Mouse (Mus musculus) myocyte (in vitro differentiated cells): ENCODE measurements around the gene Tcirg1. TPM values are rescaled to one million over a fixed set of nuclear protein-coding genes. Genes with fewer than 3 reads are reported as not detected.

Experiments used
- H3K27me3 ChIP-seq: one replicate; pipeline ENCODE4 v1.6.1; 2011; ENCODE audit not compliant: control insufficient read depth, insufficient read depth, insufficient read length
- H3K36me3 ChIP-seq: one replicate; pipeline ENCODE4 v1.6.1; 2011; ENCODE audit not compliant: control insufficient read depth, insufficient read depth
- H3K4me2 ChIP-seq: one replicate; pipeline ENCODE4 v1.6.1; 2011; ENCODE audit warnings: low read depth, control low read depth
- H3K4me3 ChIP-seq: one replicate; pipeline ENCODE4 v1.5.1; 2011; ENCODE audit warnings: mild to moderate bottlenecking, control low read depth, moderate library complexity
- H3K79me2 ChIP-seq: one replicate; pipeline ENCODE4 v1.6.1; 2011; ENCODE audit not compliant: control insufficient read depth, insufficient read depth
- H3ac ChIP-seq: one replicate; pipeline ENCODE4 v1.6.1; 2011; ENCODE audit not compliant: control insufficient read depth, insufficient read length
- CEBPB ChIP-seq: IDR thresholded peaks from 2 replicates; pipeline ENCODE4 v1.6.1; 2011; ENCODE audit warnings: mild to moderate bottlenecking, moderate library complexity; ENCODE audit not compliant: poor library complexity, insufficient read depth, severe bottlenecking
- E2F4 ChIP-seq: IDR thresholded peaks from one replicate; pipeline ENCODE4 v1.6.1; 2011; ENCODE audit warnings: mild to moderate bottlenecking, control low read depth, moderate library complexity; ENCODE audit not compliant: insufficient read depth
- MAX ChIP-seq: IDR thresholded peaks from one replicate; pipeline ENCODE4 v1.6.1; 2011; ENCODE audit warnings: low read depth, mild to moderate bottlenecking, control low read depth
- MYOD1 ChIP-seq, 3 experiments: IDR thresholded peaks; one replicate each; pipeline ENCODE4 v1.6.1; 2011; ENCODE audit warnings: control low read depth in 2 of 3, low read depth in 2 of 3, mild to moderate bottlenecking in 2 of 3, moderate library complexity in 1 of 3; ENCODE audit not compliant: insufficient read length in 2 of 3, control insufficient read depth in 1 of 3
- MYOG ChIP-seq, 3 experiments: IDR thresholded peaks; one replicate each; pipeline ENCODE4 v1.6.1; 2011; ENCODE audit warnings: control low read depth in 2 of 3, low read depth in 2 of 3, mild to moderate bottlenecking in 2 of 3; ENCODE audit not compliant: insufficient read length in 2 of 3, control insufficient read depth in 1 of 3, insufficient read depth in 1 of 3
- POLR2A ChIP-seq: IDR thresholded peaks from one replicate; pipeline ENCODE4 v1.6.1; 2011; ENCODE audit warnings: low read depth, mild to moderate bottlenecking, control low read depth, moderate library complexity; ENCODE audit not compliant: insufficient read length
- POLR2AphosphoS2 ChIP-seq: IDR thresholded peaks from one replicate; pipeline ENCODE4 v1.6.1; 2011; ENCODE audit warnings: low read depth, control low read depth; ENCODE audit not compliant: insufficient read length
- REST ChIP-seq: IDR thresholded peaks from one replicate; pipeline ENCODE4 v1.6.1; 2011; ENCODE audit warnings: mild to moderate bottlenecking, control low read depth, moderate library complexity; ENCODE audit not compliant: insufficient read depth, insufficient read length
- SRF ChIP-seq: IDR thresholded peaks from one replicate; pipeline ENCODE4 v1.6.1; 2011; ENCODE audit warnings: low read depth; ENCODE audit not compliant: control insufficient read depth, insufficient read length
- TCF12 ChIP-seq: IDR thresholded peaks from one replicate; pipeline ENCODE4 v1.6.1; 2011; ENCODE audit warnings: mild to moderate bottlenecking, control low read depth; ENCODE audit not compliant: poor library complexity, insufficient read depth, severe bottlenecking
- TCF3 ChIP-seq: IDR thresholded peaks from one replicate; pipeline ENCODE4 v1.6.1; 2011; ENCODE audit warnings: low read depth, control low read depth; ENCODE audit not compliant: insufficient read length
- USF1 ChIP-seq: IDR thresholded peaks from one replicate; pipeline ENCODE4 v1.6.1; 2011; ENCODE audit warnings: low read depth, mild to moderate bottlenecking, control low read depth, moderate library complexity
- polyA plus RNA-seq: library from polyadenylated mRNA; unstranded; fragments of >200 nt; fragmentation: generic; extraction: Trizol; gene quantifications from one replicate; pipeline ENCODE4 v1.2.1, GENCODE M21; 2012; ENCODE audit warnings: missing spikeins

Gene Tcirg1
- polyA plus RNA-seq, 1 experiment, result 50.9 TPM

DNA sequence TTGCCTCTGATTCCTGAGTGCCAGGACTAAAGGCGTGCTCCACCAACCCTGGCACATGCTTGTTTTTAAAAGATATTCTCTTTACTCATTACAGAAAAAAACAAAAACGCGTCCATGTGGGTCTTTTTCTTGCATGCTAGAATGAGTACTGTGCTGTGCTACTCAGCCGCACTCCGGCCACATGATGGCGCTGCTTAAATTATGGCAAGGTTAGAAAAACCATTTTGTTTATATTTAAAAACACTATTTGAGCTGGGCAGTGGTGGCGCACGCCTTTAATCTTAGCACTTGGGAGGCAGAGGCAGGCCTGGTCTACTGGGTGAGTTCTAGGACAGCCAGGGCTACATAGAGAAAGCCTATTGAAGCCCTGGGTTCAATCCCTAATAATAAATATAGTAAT is 16.8 kb downstream of the Tcirg1 start:
- Histone ChIP-seq H3K4me3 (no peak overlapping the region), H3K27me3 (no peaks in the 10 kb centered on the region), H3K36me3 (peaks cover 98% of the 10 kb centered on the region), H3ac (no peak overlapping the region), H3K79me2 (no peaks in the 10 kb centered on the region), H3K4me2 (no peak overlapping the region)
- TF ChIP-seq SRF (peak; percentile 77), POLR2AphosphoS2 (no peak), USF1 (no peak), MYOG (IDR thresholded peaks at IDR 0.05; ENCODE audit: control insufficient read depth in 1 of 3, insufficient read depth in 1 of 3, insufficient read length in 2 of 3, low read depth in 2 of 3) (no peak)

DNA sequence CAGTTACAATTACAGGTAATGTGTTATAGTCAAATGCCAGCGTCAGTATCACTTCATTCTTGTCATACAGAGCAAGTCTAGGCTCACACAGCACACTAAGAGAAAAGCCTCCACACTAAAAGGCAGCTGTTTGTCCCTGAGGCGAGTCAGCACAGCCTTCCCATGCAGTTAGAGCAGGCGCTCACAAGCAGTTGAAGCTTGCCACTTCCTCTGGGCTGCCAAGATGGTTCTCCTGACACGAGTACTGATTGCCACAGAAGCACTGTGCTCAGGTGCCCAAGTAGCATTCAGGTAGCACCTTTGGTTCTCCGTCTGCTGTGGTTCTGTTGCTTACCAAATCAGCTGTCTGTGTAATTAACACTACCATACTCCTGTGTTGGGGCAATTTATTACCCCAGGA is 17.8 kb downstream of the Tcirg1 start:
- H3K4me2 ChIP-seq, result no peak overlapping the region
- H3ac ChIP-seq, result no peak overlapping the region
- H3K27me3 ChIP-seq, result no peaks in the 10 kb centered on the region
- TF ChIP-seq REST (no peak), POLR2AphosphoS2 (peak; percentile 18)
- no peaks in the 10 kb centered on the region for H3K79me2 ChIP-seq
- no peak overlapping the region for H3K4me3 ChIP-seq
- peaks cover 98% of the 10 kb centered on the region for H3K36me3 ChIP-seq

GRCm38 (mm10) chr19:3884325-3884990 is 22.5 kb downstream of the Tcirg1 start:
- H3K4me3 ChIP-seq, result no peak overlapping the region
- TF ChIP-seq POLR2AphosphoS2 (no peak), E2F4 (no peak), MAX (no peak), TCF12 (no peak), SRF (no peak), USF1 (no peak), POLR2A (no peak), MYOD1 (IDR thresholded peaks at IDR 0.05; ENCODE audit: control insufficient read depth in 1 of 3, insufficient read length in 2 of 3, low read depth in 2 of 3) (no peak), TCF3 (no peak), CEBPB (no peak), MYOG (IDR thresholded peaks at IDR 0.05; ENCODE audit: control insufficient read depth in 1 of 3, insufficient read depth in 1 of 3, insufficient read length in 2 of 3, low read depth in 2 of 3) (no peak), REST (no peak)
- H3K27me3 ChIP-seq, result no peaks in the 10 kb centered on the region
- H3K79me2 ChIP-seq, result peaks cover 27% of the 10 kb centered on the region
- H3K36me3 ChIP-seq, result peaks cover 68% of the 10 kb centered on the region
- H3K4me2 ChIP-seq, result no peak overlapping the region
- no peak overlapping the region for H3ac ChIP-seq

DNA sequence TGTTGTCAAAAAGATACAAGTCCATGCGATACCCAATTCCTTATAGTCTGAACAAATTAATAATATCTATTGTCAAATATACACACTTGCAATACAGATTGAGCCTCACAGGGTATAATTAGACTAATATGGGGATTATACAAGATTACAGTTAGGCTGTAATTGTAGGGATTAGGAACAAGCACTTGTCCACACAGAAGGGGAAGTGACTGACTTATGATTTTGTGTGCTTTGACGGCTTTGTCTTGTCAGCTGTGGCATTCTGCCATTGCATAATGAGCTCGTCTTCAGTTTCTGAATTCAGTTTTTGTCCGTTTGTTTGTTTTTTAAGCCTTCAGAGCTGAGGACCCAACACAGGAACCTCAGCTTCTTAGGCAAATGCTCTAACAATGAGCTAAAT is 24.7 kb downstream of the Tcirg1 start:
- no peak overlapping the region for H3K4me3 ChIP-seq
- no peaks in the 10 kb centered on the region for H3K27me3 ChIP-seq

GRCm38 (mm10) chr19:3880054-3880848 is 26.7 kb downstream of the Tcirg1 start:
- H3K27me3 ChIP-seq, result no peaks in the 10 kb centered on the region
- TF ChIP-seq POLR2A, result no peak
- no peak for TF ChIP-seq REST
- TF ChIP-seq MYOG (IDR thresholded peaks at IDR 0.05; ENCODE audit: control insufficient read depth in 1 of 3, insufficient read depth in 1 of 3, insufficient read length in 2 of 3, low read depth in 2 of 3), result no peak
- no peak for TF ChIP-seq TCF3
- TF ChIP-seq TCF12, result no peak
- TF ChIP-seq POLR2AphosphoS2, result no peak
- no peak for TF ChIP-seq E2F4
- TF ChIP-seq CEBPB, result no peak
- TF ChIP-seq MAX, result no peak
- peaks cover 33% of the 10 kb centered on the region for H3K36me3 ChIP-seq
- no peak overlapping the region for H3K4me2 ChIP-seq
- H3ac ChIP-seq, result no peak overlapping the region
- H3K4me3 ChIP-seq, result no peak overlapping the region
- H3K79me2 ChIP-seq, result peaks cover 54% of the 10 kb centered on the region

More for the DNA sequence above, 24.7 kb downstream of the Tcirg1 start:
- Histone ChIP-seq H3K4me2 (no peak overlapping the region), H3K79me2 (peaks cover 46% of the 10 kb centered on the region), H3ac (no peak overlapping the region), H3K36me3 (peaks cover 52% of the 10 kb centered on the region)
- no peak for TF ChIP-seq MAX
- no peak for TF ChIP-seq TCF12
